Mouse (Mus musculus) c-Kit-positive CD71-positive TER-119-negative erythroid progenitor cells, embryonic 14.5 days (primary cell): ENCODE results near the gene Nek9.
A peak's percentile ranks its signal among the peaks of the same experiment; 100 is the strongest.

ENCODE experiments used
- DNase-seq: peaks from one replicate; pipeline ENCODE4 v3.0.0-alpha.2; 2013; ENCODE audit warnings: low read depth

Nek9 gene

DNA sequence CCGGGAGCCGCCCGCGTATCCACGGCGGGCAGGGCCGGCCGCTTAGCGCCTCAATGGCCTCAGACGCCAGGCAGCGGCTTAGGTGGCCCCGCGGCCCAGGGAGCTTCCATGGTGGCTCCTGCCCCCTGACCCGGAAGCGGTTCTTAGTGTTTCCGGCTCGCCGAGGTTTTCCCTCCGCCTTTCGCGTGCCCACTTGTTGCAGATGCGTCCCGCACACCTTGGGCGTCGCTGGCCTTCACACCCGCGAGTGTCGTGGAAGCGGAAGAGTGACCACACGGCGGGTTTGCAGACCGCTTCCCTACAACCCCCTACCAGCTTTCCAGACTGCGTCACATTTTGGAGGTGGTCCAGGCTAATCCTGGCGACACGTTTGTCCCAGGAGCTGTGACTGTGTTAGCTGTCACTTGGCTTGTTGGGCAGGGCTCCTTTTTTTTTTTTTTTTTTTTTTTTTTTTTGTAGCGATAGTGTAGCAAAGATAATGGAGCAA, at the start of gene Nek9:
Gene Nek9 (minus strand): TSS at position 120 of the 487 bp plus-strand sequence.
- DNase-seq, result peak; percentile 90

- no peak for DNase-seq
Observed at GRCm38 (mm10) chr12:85385995-85386375, 46.8 kb upstream of the Nek9 start.

DNA sequence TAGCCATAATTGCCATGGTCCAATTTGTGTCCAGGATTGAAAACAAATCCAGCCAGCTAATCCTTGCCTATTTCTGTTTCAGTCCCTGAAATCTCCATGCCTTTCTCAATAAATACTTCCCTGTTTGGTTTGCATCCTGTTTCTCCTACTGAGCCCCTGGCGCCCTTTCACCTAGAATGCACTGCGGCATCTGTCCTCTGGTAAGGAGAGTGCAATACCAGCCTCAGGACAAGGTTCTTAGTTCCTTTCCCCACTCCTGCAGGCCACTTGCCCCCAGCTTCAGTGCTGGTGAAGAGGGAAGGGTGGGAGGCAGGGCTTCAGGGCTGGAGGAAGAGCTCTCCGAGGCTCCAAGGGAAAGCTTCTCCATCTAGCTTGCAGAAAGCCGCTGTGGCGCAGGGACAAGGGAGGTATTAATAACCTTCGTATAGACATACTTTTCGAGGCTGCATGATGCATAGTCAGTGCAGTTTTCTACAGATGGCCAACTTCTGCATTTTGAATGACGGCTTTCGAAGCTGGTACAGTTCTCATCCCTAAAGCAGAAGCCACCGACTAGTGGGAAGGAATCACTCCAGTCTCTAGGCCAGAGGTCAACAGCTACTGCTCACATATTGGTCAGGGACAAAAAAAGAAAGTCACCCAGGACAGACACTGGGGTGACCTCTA, 46.3 kb upstream of the Nek9 start:
- DNase-seq, result no peak

DNA sequence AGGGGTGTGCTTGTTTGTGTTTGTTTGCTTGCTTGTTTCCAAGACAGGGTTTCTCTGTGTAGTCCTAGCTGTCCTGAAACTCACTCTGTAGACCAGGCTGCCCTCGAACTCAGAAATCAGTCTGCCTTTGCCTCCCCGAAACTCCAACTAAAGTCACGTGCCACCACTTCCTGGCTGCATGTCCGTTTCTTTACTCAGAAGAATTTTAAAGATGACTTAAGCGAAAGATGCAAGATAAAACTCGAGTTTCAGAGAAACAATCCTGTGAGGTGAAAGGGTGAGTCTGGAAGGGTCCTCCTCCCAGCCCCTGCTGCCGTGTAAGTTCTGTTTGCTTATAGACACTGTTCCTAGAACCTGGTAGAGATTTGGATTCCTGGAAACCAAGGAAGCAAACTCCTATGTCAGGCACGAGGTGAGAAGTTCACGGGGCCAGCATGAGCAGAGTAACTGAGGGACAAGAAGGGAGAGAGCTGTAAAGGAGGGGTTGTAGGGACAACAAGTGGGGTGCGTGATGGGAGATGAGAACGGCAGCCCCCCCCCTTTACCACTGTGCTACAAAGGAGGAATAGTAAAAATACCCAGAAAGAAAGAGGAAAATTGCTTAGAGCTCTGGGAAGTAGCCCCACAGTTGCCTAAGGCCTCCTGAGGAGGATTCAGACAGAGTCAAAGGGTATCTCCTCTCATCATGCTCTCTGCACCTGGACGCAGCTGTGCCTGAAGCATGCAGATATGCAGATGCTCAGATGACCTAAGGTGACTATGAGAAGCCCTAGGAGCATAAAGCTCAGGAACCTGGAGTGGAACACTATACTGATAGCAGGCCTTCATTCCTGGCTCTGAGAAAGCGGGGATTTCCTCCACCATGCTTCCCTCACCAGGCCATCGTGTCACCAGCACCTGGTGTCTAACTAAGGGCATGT, 43.9 kb upstream of the Nek9 start:
- no peak for DNase-seq

- DNase-seq, result no peak
Observed at GRCm38 (mm10) chr12:85381570-85381969, 42.4 kb upstream of the Nek9 start.

- DNase-seq, result no peak
Observed at GRCm38 (mm10) chr12:85380942-85381341, 41.8 kb upstream of the Nek9 start.

- no peak for DNase-seq
Observed at GRCm38 (mm10) chr12:85380308-85380707, 41.1 kb upstream of the Nek9 start.

DNA sequence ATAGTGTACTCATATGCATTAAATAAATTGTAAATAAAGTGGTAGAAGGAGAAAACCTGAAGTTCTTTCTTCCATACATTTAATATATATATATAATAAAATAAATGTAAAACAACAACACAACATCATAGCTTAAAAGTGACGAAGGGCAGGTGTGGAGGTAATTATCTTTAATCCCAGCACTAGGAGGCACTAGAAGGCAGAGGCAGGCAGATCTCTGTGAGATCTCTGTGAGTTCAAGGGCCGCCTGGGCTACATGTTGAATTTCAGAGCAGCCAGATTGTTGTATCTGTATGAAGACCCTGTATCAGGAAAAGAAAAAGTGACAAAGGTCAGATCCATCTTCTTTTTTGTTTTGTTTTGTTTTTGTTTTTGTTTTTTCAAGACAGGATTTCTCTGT, 39.1 kb upstream of the Nek9 start:
- no peak for DNase-seq

- DNase-seq, result peak; percentile 89
Observed at GRCm38 (mm10) chr12:85374561-85375272, 35.6 kb upstream of the Nek9 start, which contains the start of gene Tmed10. Gene Tmed10 (minus strand): TSS chr12:85374847.

DNA sequence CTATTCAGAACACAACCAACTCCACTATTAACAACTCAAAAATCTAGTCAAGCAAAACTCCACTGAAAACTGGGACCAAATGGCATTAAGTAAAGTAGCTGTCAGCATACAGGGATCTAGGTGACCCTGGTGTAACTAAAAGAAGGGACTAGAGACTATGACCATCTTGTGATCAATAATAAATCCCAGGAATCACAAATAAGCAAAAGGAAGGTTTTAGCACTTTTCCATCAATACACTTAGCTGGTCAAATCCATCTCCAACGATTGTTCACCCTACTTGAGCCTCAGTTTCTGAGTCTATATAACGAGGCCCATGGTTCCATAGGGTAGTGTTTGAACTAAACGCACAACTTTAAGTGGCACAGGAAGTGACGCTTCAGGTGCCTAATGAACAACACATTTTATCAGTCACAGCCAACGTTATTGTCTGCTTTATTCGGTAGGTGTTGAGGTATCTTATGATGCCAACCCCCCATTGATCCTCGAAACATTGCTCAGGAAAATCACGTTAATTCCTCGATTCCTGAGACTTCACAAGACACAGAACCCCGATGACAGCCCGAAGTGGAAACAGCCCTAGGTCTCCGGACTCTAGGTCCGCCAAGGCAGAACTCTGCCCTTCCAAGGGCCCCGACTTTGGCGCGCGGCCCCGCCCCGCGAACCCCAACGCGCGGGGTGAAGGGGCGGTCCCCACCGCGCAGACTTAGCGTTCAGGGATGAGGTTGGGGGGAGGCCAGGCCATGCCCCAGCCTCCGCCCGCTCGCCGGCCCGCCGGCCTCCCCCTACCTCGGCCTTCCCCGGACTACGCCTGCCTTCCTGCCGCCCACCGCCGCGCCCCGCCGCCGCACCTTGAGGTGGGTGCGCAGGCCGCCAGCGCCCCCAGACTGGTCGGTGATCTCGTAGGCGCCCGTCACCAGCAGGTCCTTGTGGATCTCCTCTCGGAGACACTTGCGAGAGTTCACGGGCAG, 34.7 kb upstream of the Nek9 start:
- DNase-seq, result peak; percentile 66

DNA sequence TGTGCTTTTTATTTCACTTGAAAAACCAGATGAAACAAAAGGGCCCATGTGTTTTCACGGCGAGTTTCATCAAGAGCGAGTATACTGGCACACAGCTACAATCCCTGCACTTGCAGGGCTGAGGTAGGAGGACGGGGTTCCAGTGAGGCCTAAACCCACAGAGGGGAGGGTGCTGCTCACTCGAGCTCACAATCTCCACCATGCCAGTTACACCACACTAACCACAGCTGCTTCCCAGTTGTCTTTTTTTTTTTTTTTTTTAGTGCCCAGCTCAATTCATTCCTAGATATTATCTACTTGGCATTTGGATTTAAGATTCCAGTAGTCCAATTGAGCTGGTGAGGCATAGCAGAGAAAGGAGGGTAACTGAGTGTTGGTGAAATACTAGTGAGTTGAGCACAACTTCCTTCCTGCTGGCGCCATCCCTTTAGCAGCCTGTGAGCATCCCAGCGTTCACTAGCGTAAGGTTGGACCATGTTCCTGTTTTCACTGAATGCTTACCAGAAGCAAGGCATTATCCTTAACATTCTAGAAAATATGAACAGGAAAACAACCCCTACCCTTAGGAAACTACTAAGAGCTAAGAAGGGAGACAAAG, 33.0 kb upstream of the Nek9 start:
- DNase-seq, result no peak

- DNase-seq, result no peak
Observed at GRCm38 (mm10) chr12:85368441-85369063, 29.4 kb upstream of the Nek9 start.

GRCm38 (mm10) chr12:85366271-85366670, 27.1 kb upstream of the Nek9 start:
- DNase-seq, result no peak

- DNase-seq, result no peak
Observed at GRCm38 (mm10) chr12:85362510-85362909, 23.3 kb upstream of the Nek9 start.

DNA sequence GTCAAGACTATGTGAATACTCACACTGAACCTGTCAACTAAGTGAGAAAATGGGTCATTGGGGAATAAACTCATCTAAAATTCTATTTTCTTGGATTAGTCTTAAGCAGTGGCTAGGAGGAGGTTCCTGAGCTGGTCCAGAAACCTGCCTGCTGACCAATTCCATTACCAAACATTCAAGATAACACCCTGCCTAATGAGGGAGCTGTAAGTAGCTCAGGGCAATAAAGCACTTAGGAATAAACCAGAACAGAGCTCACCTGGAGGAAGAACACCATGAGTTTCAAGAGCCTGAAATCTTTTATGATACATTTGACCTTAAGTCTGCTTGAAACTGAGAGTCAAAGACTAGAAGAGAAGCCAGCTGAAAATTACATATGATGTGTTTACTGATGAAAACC, 22.4 kb upstream of the Nek9 start:
- DNase-seq, result no peak

- no peak for DNase-seq
Observed at GRCm38 (mm10) chr12:85361165-85361564, 22.0 kb upstream of the Nek9 start.

GRCm38 (mm10) chr12:85354061-85354460, 14.9 kb upstream of the Nek9 start:
- DNase-seq, result no peak

GRCm38 (mm10) chr12:85350407-85351232, 11.5 kb upstream of the Nek9 start:
- no peak for DNase-seq

DNA sequence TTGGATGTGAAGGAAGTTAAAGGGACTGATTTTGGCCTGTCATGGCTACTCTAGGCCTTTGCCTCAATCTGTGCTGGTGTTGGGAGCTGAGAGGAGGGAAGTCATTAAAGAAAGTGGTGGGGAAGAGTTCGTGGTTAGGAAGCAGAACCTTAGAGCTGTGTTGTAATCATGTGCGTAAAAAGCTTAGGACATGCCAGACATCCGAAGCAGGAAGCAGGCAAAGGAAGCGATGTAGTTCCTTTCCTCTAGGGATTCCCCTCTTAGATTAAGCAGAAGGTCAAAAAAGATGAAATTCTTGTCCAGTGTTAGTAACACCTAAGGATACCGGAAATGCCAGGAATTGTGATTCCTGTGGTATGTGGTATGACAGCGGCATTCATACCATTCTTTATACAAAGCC, 9.2 kb upstream of the Nek9 start:
- no peak for DNase-seq
